Mouse (Mus musculus) forebrain, embryonic 11.5 days (tissue): ENCODE measurements around the gene Tmprss15. TPM values are rescaled to one million over a fixed set of nuclear protein-coding genes. Genes with fewer than 3 reads are reported as not detected.
A peak's percentile ranks its signal among the peaks of the same experiment; 100 is the strongest.

Experiments used
- ATAC-seq: fragments of 200-750 bp; cut with Nextera tagmentation; replicated peaks from 2 replicates; pipeline ENCODE4 v1.8.0; 2017; ENCODE audit warnings: moderate TSS enrichment; ENCODE audit not compliant: low FRiP score
- DNase-seq: peaks from one replicate; pipeline ENCODE4 v3.0.0-alpha.2; 2017; ENCODE audit warnings: low spot score
- H3K27ac ChIP-seq: fragments of 300-500 bp; sonication (generic); 2 replicates; pipeline ENCODE4 v1.5.1; 2014; ENCODE audit warnings: low read depth, low read length
- H3K27me3 ChIP-seq: fragments of 300-500 bp; sonication (generic); 2 replicates; pipeline ENCODE4 v1.6.1; 2014; ENCODE audit warnings: mild to moderate bottlenecking, low read length, mixed read lengths; ENCODE audit not compliant: control insufficient read depth, insufficient read depth
- H3K36me3 ChIP-seq: fragments of 300-500 bp; sonication (generic); 2 replicates; pipeline ENCODE4 v1.6.1; 2014; ENCODE audit warnings: mild to moderate bottlenecking, low read length, moderate library complexity, mixed read lengths; ENCODE audit not compliant: control insufficient read depth, insufficient read depth
- H3K4me1 ChIP-seq: fragments of 300-500 bp; sonication (generic); replicated peaks from 2 replicates; pipeline ENCODE4 v1.6.1; 2014; ENCODE audit warnings: low read length, mixed read lengths; ENCODE audit not compliant: control insufficient read depth, insufficient read depth
- H3K4me2 ChIP-seq: fragments of 300-500 bp; sonication (generic); 2 replicates; pipeline ENCODE4 v1.6.1; 2014; ENCODE audit warnings: low read depth, mild to moderate bottlenecking, low read length, moderate library complexity, mixed read lengths; ENCODE audit not compliant: severe bottlenecking
- H3K4me3 ChIP-seq: fragments of 300-500 bp; sonication (generic); 2 replicates; pipeline ENCODE4 v1.5.1; 2014; ENCODE audit warnings: low read depth, low read length
- H3K9ac ChIP-seq: fragments of 300-500 bp; sonication (generic); 2 replicates; pipeline ENCODE4 v1.6.1; 2014; ENCODE audit warnings: low read length
- H3K9me3 ChIP-seq: fragments of 300-500 bp; sonication (generic); 2 replicates; pipeline ENCODE4 v1.6.1; 2016; ENCODE audit warnings: low read length, mixed read lengths; ENCODE audit not compliant: control insufficient read depth
- WGBS: fragments of 180-500 bp; shearing (Covaris S2); extraction: QIAGEN DNeasy Blood & Tissue Kit; methylation state at CpG from one replicate; pipeline ENCODE4 v1.1.7; 2014; 5-methylcytosine and 5-hydroxymethylcytosine counted together
- polyA plus RNA-seq: library from polyadenylated mRNA; unstranded; fragments of >200 nt; fragmentation: Nextera tagmentation; extraction: Ambion mirVana; gene quantifications from 2 replicates; pipeline ENCODE4 v1.2.1, GENCODE M21; 2014

The Tmprss15 gene
- polyA plus RNA-seq, 1 experiment from 2014 or later: 0.11 TPM

DNA sequence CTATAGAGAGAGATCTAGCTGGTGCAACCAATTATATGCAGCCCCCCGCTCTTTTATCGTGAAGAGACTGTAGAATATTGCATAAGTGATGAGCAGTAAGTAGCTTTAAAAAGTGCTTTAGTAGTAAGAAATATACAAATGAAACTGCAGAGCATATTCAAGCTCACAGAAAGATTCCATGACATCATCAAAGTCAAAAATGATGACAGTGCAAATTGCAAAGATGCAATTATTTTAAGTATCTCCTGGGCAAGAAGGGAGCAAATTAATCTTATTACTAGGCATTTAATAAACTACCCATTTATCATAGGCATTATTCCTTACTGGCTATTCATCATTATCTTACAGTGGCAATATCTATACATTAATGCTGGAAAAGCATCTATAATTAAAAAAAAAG, 156.6 kb downstream of the Tmprss15 start:
- 94% methylated on average over 2 of the region's 2 CpGs for WGBS
- ATAC-seq: no peak
- Histone ChIP-seq H3K9ac (no peak overlapping the region), H3K36me3 (no peaks in the 10 kb centered on the region), H3K4me1 (no peaks in the 10 kb centered on the region), H3K27me3 (peaks cover 3% of the 10 kb centered on the region), H3K4me2 (no peak overlapping the region), H3K4me3 (no peak overlapping the region), H3K9me3 (no peaks in the 10 kb centered on the region), H3K27ac (no peak overlapping the region)
- DNase-seq: no peak

- no peaks in the 10 kb centered on the region for H3K4me1 ChIP-seq
- ATAC-seq: peak; percentile 50
- H3K9me3 ChIP-seq: no peaks in the 10 kb centered on the region
- no peaks in the 10 kb centered on the region for H3K36me3 ChIP-seq
- DNase-seq: no peak
- peak overlapping the region; percentile 42 for H3K4me3 ChIP-seq
- 11% methylated on average over 16 of the region's 16 CpGs for WGBS
- peaks cover 3% of the 10 kb centered on the region for H3K27me3 ChIP-seq
- no peak overlapping the region for H3K27ac ChIP-seq
- peak overlapping the region; percentile 94 for H3K4me2 ChIP-seq
- peak overlapping the region; percentile 63 for H3K9ac ChIP-seq
These were observed 159.4 kb downstream of the Tmprss15 start for GRCm38 (mm10) chr16:78931287-78932025.

DNA sequence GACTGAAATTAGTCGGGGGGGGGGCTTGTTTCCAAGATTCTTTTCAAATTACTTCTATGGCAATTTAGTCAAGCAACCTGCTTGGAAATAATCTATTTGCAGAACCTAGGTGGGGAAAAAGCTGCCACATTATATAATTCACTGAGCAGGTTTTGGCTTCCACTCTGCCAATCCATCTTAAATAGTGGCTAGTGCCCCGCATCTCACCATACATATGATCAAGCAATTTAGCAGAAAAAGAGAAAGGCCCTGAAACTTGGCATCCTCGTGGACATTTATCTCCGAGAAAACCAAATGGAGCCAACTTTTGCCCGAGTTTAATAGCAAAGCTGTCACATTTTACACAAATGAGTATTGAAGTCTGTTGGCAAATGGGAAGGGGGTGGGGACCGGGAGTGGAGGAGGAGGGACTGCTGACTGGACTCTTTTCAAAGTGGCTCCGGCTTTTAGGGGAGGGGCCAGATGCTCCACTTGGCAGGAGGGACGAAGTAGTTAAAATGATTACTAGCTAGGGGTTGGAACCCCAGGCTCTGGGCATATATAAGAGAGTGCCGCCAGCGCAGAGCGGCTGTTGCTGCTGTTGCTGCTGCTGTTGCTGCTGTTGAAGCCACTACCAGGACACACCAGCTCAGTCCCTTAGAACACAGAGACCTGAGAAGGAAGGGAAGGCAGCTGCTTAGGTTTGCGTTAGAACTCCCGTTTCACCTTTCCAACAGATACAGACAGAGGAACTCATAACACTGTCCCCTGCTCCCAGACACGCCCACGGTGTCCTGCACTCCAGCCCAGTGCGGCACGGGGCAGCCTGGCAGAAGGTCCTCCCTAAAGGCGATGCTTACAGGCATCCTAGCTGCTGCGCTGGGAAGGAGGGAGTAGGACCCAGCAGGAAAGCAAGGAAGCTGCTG, 160.3 kb downstream of the Tmprss15 start, which contains the start of gene Chodl:
Gene Chodl, plus strand, starts transcription at position 567 of the 905 bp plus-strand sequence.
- Histone ChIP-seq H3K4me3 (peak within 1 kb of the TSS; percentile 42), H3K27ac (no peak within 1 kb of the TSS)
- peak; percentile 79 for ATAC-seq

DNA sequence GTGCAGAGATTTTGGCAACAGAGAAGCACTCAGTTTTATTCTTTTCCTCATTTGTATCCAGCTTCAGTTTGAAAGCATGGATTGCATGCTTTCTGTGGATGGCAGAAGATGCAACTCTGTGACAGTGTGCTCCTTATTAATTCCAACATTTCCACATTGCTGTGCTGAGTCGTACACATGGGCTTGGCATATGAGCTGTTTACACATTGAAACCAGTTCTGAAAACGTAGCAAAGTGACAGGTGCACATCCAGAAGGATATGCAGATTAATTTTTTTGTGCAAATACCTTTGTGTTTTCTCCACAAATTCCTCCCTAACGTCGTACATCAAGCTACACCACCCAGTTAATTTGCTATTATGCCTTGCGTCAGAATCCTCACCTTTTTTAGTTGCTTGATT, 168.3 kb downstream of the Tmprss15 start:
- Histone ChIP-seq H3K27ac (no peak overlapping the region), H3K9ac (no peak overlapping the region), H3K27me3 (no peaks in the 10 kb centered on the region), H3K9me3 (no peaks in the 10 kb centered on the region), H3K4me2 (no peak overlapping the region), H3K4me1 (no peaks in the 10 kb centered on the region), H3K4me3 (no peak overlapping the region), H3K36me3 (no peaks in the 10 kb centered on the region)
- WGBS: 73% methylated on average over 5 of the region's 5 CpGs
- ATAC-seq: no peak
- DNase-seq: no peak

More for the DNA sequence above, 160.3 kb downstream of the Tmprss15 start, which contains the start of gene Chodl:
- no peaks in the 10 kb centered on the region for H3K36me3 ChIP-seq
- H3K27me3 ChIP-seq: peaks cover 3% of the 10 kb centered on the region
- peak; percentile 60 for DNase-seq
- H3K4me1 ChIP-seq: no peaks in the 10 kb centered on the region
- no peaks in the 10 kb centered on the region for H3K9me3 ChIP-seq
- WGBS: 13% methylated on average over 19 of the region's 19 CpGs
- H3K4me2 ChIP-seq: peak within 1 kb of the TSS; percentile 94
- peak within 1 kb of the TSS; percentile 63 for H3K9ac ChIP-seq

Other genes with a start within 250 kb of the Tmprss15 start
- 1.9 and 2.2 TPM in 2 replicates for gene Chodl, start 160.1 kb downstream of the Tmprss15 start, polyA plus RNA-seq